Mouse (Mus musculus) heart, adult 2 months (tissue): ENCODE results near the gene Gm8909.

ENCODE experiments used
- CTCF ChIP-seq: fragments of 200-600 bp; IDR thresholded peaks from 2 replicates; pipeline ENCODE4 v1.8.1; 2022; ENCODE audit warnings: antibody characterized with exemption, mild to moderate bottlenecking, moderate library complexity
- EP300 ChIP-seq: fragments of 200-500 bp; IDR thresholded peaks from 2 replicates; pipeline ENCODE4 v1.6.1; 2011; ENCODE audit warnings: low read depth, low read length, control low read depth; ENCODE audit not compliant: insufficient read depth

DNA sequence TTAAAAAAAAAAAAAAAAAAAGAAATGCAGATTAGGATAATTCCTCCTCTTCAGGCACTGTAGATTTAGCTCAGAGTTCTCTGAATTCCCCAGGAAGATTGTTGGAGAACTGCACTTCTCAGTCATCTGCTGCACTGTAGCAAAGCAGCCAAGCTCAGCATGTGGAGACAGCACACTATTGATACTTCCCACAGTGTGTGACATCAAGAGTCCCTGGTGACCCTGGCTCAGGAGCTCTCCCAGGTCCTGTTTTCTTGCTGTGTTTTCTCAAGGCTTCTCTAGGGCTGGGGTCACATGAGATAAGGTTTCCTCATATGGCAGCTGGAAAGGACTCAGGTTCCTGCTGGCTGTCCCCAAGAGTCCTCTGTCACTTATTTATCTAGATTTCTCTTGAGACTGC lies 38.5 kb upstream of the Gm8909 start:
- no peak for TF ChIP-seq CTCF
- no peak for TF ChIP-seq EP300
